Mouse (Mus musculus) kidney, adult 2 months (tissue): ENCODE measurements at regions not wholly inside any gene's neighbourhood (a gene's known extent, or its start where the extent isn't known, plus 50 kb on each side); places are given as distances from the start of the nearest gene placed in this dataset.

Source experiments
- DNase-seq: peaks from one replicate; pipeline ENCODE4 v3.0.0; 2021
- H3K27ac ChIP-seq: fragments of 200-500 bp; 2 replicates; pipeline ENCODE4 v1.5.1; 2012; ENCODE audit warnings: low read depth, low read length, control low read depth, inconsistent platforms; ENCODE audit not compliant: insufficient read depth
- H3K27me3 ChIP-seq: fragments of 200-500 bp; replicated peaks from 2 replicates; pipeline ENCODE4 v1.6.1; 2012; ENCODE audit warnings: mild to moderate bottlenecking, moderate library complexity, low read length, inconsistent platforms; ENCODE audit not compliant: control insufficient read depth, insufficient read depth
- H3K36me3 ChIP-seq: fragments of 200-500 bp; 2 replicates; pipeline ENCODE4 v1.6.1; 2012; ENCODE audit warnings: mild to moderate bottlenecking, moderate library complexity, low read length, inconsistent platforms; ENCODE audit not compliant: control insufficient read depth, insufficient read depth
- H3K4me1 ChIP-seq: fragments of 200-500 bp; 2 replicates; pipeline ENCODE4 v1.6.1; 2011; ENCODE audit warnings: low read length; ENCODE audit not compliant: control insufficient read depth, insufficient read depth
- H3K4me3 ChIP-seq: fragments of 200-500 bp; 2 replicates; pipeline ENCODE4 v1.5.1; 2011; ENCODE audit warnings: mild to moderate bottlenecking, low read depth, low read length, control low read depth; ENCODE audit not compliant: insufficient read depth
- CTCF ChIP-seq: fragments of 200-500 bp; conservative IDR thresholded peaks from 2 replicates; pipeline ENCODE4 v1.5.1; 2011; ENCODE audit warnings: low read depth, mild to moderate bottlenecking, control low read depth, low read length, moderate library complexity, mixed read lengths; ENCODE audit not compliant: insufficient read depth, insufficient read length
- POLR2A ChIP-seq: fragments of 200-500 bp; IDR thresholded peaks from one replicate; pipeline ENCODE4 v1.6.1; 2011; ENCODE audit warnings: low read depth, low read length, control low read depth
- WGBS: fragments of 180-500 bp; shearing (Covaris S2); methylation state at CpG from one replicate; pipeline ENCODE4 v1.1.7; 2018; 5-methylcytosine and 5-hydroxymethylcytosine counted together

- Histone ChIP-seq H3K27ac (no peak overlapping the region), H3K36me3 (no peaks in the 10 kb centered on the region), H3K4me1 (no peaks in the 10 kb centered on the region), H3K4me3 (no peak overlapping the region), H3K27me3 (no peaks in the 10 kb centered on the region)
- 85% methylated on average over 11 of the region's 11 CpGs for WGBS
- no peak for TF ChIP-seq POLR2A
- TF ChIP-seq CTCF: no peak
- DNase-seq: no peak
Observed at GRCm38 (mm10) chr9:91151893-91152292, 210.3 kb upstream of the Zic4 start.

GRCm38 (mm10) chr9:91159311-91159710 lies 202.9 kb upstream of the Zic4 start:
- Histone ChIP-seq H3K4me1 (no peaks in the 10 kb centered on the region), H3K4me3 (no peak overlapping the region), H3K36me3 (no peaks in the 10 kb centered on the region), H3K27me3 (no peaks in the 10 kb centered on the region), H3K27ac (no peak overlapping the region)
- DNase-seq: no peak
- 70% methylated on average over 2 of the region's 2 CpGs for WGBS
- TF ChIP-seq CTCF (no peak), POLR2A (no peak)

- no peaks in the 10 kb centered on the region for H3K27me3 ChIP-seq
- no peak for DNase-seq
- no peaks in the 10 kb centered on the region for H3K4me1 ChIP-seq
- H3K4me3 ChIP-seq: no peak overlapping the region
- H3K36me3 ChIP-seq: no peaks in the 10 kb centered on the region
- no peak overlapping the region for H3K27ac ChIP-seq
- TF ChIP-seq CTCF: no peak
Observed at GRCm38 (mm10) chr9:91167871-91168270, 194.3 kb upstream of the Zic4 start.

- H3K27ac ChIP-seq: no peak overlapping the region
- WGBS: 61% methylated on average over 4 of the region's 4 CpGs
- no peak for DNase-seq
Observed at GRCm38 (mm10) chr9:91193221-91193620, 169.0 kb upstream of the Zic4 start.

GRCm38 (mm10) chr9:91193954-91194353 lies 168.3 kb upstream of the Zic4 start:
- WGBS: 62% methylated on average over 3 of the region's 3 CpGs
- Histone ChIP-seq H3K27ac (no peak overlapping the region), H3K27me3 (no peaks in the 10 kb centered on the region), H3K4me1 (no peaks in the 10 kb centered on the region), H3K36me3 (no peaks in the 10 kb centered on the region), H3K4me3 (no peak overlapping the region)
- no peak for DNase-seq
- TF ChIP-seq CTCF: no peak
- TF ChIP-seq POLR2A: no peak

More at GRCm38 (mm10) chr9:91193221-91193620, 169.0 kb upstream of the Zic4 start:
- Histone ChIP-seq H3K27me3 (no peaks in the 10 kb centered on the region), H3K36me3 (no peaks in the 10 kb centered on the region), H3K4me3 (no peak overlapping the region), H3K4me1 (no peaks in the 10 kb centered on the region)
- no peak for TF ChIP-seq CTCF
- no peak for TF ChIP-seq POLR2A

- no peaks in the 10 kb centered on the region for H3K27me3 ChIP-seq
- no peak overlapping the region for H3K4me3 ChIP-seq
- no peak for DNase-seq
- no peaks in the 10 kb centered on the region for H3K4me1 ChIP-seq
- no peak overlapping the region for H3K27ac ChIP-seq
- no peak for TF ChIP-seq CTCF
- TF ChIP-seq POLR2A: no peak
- WGBS: 44% methylated on average over 2 of the region's 2 CpGs
- no peaks in the 10 kb centered on the region for H3K36me3 ChIP-seq
Observed at GRCm38 (mm10) chr9:91207281-91207680, 154.9 kb upstream of the Zic4 start.

- no peaks in the 10 kb centered on the region for H3K4me1 ChIP-seq
- WGBS: 31% methylated on average over 10 of the region's 10 CpGs
- H3K27ac ChIP-seq: no peak overlapping the region
Observed at GRCm38 (mm10) chr9:91227673-91228440, 134.4 kb upstream of the Zic4 start.

More at GRCm38 (mm10) chr9:91227673-91228440, 134.4 kb upstream of the Zic4 start:
- H3K4me3 ChIP-seq: no peak overlapping the region
- DNase-seq: no peak
- TF ChIP-seq CTCF (no peak), POLR2A (no peak)
- H3K36me3 ChIP-seq: no peaks in the 10 kb centered on the region
- no peaks in the 10 kb centered on the region for H3K27me3 ChIP-seq
